Mouse (Mus musculus) fibroblast of lung, adult 2 months (primary cell): ENCODE data around the gene Mchr1.
A peak's percentile ranks its signal among the peaks of the same experiment; 100 is the strongest.
"Not testable (repeated sequence)": the region's sequence is repeated elsewhere in the genome, so short reads cannot be mapped to it uniquely, and the experiment has no call there.

ENCODE experiments used
- DNase-seq: peaks from one replicate; pipeline ENCODE4 v3.0.0-alpha.2; 2011; ENCODE audit warnings: low read depth

The Mchr1 gene

DNA sequence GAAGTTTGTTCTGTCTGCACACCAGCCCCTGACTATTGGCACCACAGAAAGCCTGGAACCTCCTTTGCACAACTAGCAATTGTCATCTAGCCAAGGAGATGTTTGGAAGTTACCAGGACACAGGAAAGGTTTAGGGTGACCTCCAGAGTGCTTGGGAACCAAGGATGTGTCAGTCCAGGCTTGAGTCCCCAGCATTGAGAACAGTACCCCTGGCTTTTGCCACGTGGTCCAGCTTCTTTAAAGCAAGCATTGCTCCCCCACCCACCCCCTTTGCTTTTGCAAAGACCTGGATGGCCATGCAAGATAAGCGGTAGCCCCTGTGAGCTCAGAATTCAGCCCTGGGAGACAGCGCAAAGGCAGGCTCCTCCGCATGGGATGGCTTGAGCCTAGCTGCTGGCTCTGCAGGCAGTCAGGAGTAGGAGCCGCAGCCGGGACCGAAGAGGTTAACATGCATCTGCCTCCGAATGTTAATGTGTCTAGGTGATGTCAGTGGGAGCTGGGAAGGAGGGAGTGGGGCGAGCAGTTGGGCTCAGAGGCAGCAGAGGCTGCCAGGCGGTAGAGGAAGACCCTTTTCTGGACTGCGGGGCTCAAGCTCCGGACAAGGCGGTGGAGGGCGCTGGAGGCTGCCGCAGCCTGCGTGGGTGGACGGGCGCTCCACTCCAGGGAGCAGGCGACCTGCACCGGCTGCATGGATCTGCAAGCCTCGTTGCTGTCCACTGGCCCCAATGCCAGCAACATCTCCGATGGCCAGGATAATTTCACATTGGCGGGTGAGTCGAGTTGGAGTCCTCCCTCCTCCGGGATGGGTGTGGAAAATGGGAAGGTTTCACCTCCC, at the start of gene Mchr1:
Gene Mchr1, plus strand, starts transcription at position 414 of the 835 bp plus-strand sequence.
- no peak for DNase-seq

DNA sequence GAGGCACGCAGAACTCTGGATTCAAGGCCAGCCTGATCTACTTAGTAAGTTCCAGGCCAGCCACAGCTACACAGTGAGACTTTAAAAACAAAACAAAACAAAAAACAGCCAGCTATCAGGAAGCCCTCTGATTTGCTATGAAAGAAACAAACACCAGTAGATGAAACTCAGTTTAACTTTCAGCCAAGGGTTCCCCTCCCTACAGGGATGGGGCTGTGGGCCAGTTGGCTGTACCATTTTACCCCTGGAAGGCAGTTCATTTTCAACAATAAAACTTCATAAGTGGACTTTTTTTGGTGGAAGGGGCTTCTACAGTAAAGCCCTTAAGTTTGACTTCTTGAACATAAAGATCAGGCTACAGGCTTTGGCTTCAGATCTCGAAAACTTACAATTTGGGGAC, 46.2 kb upstream of the Mchr1 start:
- no peak for DNase-seq

DNA sequence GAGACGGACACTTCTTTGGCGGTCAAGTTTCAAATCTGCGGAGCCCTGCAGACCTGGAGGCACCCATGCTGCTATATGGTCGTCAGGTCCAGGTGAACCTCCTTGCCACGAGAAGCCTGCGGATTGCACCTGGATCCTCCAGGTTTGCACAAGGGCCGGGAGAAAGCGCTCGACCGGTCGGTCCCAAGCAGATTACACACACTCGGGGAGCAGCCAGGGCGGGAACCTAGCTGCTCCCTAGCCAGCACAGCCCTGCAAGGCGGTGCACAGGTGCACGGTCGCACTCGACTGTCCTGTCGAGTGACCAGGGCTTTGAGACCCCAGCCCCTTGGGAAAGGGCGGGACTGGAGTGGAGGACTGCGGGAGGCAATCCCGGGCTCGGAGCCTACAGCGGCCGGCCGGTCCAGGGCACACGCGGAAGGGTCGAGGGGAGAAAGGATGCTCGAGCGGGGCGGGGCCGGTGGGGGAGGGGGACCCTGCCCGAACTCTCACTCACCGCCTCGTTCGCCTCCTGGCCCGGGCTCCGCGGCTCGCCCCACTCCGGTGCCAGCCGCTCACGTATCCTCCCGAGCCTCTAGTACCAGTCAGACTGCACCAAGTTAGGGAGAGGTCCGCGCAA, 45.2 kb upstream of the Mchr1 start:
- no peak for DNase-seq

DNA sequence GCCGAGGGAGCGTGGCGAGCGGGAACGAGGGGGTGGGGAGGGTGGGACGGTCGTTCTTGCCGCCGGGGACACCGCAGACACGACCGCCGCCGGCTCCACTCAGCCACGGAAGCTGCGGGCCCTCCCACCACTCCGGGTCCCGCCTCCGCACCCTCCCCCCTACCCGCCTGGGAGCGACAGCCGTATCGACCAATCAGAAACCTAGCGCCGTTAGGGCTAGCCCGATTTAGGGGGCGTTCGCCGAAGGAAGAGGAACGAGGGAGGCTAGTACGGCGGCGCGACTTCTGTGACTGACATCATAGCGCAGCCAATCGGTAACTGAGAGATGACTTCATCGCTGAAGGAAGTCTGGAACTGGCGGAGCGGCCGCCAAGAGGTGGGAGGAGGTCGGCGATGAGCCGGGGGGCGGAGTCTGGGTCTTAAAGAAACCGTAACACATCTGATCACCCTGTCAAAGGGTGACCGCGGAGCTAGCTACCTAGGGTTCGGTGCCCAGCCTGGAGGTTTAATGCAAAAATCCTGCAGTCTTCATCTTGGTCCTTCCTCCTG, 44.6 kb upstream of the Mchr1 start, which contains the start of gene Mrtfa:
Gene Mrtfa, minus strand, starts transcription at position 128 of the 549 bp plus-strand sequence.
- DNase-seq: peak; percentile 100

DNA sequence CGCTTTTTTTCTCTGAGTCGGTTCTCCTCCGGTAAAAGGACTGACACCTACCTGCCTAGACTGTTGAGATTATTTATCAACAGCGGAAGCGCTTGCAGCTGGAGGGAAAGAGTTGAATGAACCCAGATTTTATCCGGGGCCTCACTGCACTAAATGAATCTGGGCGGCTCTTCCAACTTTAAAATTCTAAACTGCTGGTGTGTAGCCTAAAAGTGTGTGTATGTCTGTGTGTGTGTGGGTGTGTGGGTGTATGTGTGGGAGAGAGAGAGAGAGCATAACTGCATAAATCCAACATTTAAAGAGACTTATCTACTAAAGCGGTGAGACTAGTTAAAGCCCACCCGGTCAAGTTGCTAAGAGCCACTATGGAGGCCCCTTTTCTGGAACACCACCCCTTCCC, 44.0 kb upstream of the Mchr1 start:
- no peak for DNase-seq

DNA sequence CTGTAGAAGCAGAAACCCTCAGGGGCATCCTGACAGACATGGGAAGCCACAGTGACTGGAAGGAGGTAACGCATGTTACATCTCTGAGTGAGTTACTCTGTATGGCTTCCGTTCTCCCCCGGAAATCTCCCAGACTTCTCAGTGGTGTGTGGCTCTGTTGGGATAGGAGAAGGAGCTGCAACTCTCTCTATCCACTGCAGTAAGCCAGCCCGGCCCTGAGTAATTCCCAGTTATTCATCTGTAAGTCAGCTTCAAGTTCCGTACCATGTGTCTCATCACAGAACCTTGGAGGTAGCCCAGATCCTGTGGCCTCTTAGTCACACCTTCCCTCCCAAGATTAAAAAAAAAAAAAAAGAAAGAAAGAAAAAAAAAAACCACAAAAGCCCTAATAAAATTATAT, 43.0 kb upstream of the Mchr1 start:
- DNase-seq: peak; percentile 67

DNA sequence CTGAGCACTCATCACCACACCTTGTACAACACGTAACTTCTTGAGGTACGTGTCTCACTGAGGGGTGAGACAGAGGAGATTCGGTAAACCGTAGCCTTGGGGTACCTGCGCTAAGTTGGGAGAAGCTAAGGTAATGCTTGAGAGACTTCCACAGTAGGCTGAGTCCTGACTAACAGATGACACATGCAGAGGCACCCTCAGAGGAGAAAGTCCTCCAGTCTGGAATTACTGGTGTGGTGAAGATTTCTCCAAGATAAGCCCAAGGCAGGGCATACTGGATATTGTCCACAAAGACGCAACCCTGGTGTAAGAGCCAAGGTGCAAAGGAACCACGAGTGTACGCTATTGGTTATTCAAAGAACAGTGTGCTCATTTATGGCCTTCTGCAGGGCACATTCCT, 42.4 kb upstream of the Mchr1 start:
- no peak for DNase-seq

DNA sequence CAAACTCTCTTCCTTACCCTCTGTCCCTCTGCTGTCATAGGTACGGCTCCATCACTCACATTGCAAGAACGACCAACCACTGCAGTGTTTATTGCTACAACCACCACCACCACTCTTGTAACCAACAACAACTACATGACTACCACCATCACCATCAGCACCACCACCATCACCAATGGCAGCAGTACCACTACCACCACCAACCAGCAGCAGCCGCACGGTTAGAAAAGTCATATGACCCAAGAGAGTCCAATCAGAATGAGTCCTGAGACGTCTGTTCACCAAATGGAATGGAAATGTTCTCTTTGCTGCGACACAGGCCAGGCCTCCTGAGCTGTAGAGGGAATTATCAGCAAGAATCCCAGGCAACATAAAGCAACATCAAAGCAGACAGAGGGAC, 40.5 kb upstream of the Mchr1 start:
- DNase-seq: no peak

DNA sequence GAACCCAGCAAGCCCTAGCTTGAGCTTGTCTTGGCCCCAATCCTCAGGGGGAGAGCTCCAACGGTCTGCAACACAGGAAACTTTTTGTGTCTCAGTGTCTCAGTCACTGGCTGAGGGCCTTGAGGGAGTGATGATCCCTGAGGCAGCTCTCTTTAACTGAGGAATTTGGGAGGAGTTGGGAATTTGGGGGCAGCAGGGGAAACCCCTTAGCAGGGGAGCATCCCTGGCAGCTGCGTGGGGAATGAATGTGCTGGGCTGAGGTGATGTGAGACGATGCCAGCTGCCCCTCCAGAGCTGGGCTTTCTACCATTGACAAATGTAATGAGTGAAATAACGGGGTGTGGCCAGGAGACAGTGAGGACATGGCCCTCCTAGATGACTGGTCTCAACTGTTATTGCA, 39.9 kb upstream of the Mchr1 start:
- DNase-seq: no peak

DNA sequence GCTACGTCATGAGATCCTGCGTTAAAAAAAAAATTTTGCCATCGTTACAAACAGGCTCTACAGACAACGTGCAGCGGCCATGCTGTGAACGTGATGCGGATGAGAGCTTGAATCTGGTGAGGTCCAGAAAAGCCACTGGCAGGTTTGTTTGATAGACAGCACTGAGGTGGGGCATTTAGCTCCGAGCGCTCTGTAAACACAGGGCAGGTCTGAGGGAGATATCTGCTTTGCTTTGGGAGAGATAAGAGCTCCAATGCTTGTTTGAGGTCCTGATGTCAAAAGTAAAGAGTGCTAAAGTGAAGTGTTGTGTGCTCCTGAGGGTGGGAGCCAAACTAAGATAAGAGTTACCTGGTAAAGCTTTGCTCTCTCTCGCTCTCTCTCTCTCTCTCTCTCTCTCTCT, 38.1 kb upstream of the Mchr1 start:
- DNase-seq: no peak

DNA sequence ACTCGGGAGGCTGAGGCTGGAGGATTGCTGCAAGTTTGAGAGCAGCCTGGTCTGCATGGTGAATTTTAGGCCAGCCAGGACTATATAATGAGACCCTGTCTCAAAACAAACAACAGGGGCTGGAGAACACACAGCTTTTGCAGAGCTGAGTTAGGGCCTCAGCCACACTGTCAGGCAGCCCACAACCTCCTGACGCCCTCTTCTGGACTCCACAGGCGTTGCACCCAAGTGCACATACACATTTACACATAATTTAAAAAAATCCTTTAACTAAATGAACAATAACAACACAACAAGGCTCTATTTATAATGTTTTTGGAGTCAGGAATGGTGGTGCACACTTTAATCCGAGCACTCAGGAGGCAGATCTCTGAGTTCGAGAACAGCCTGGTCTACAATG, 36.9 kb upstream of the Mchr1 start:
- no peak for DNase-seq

DNA sequence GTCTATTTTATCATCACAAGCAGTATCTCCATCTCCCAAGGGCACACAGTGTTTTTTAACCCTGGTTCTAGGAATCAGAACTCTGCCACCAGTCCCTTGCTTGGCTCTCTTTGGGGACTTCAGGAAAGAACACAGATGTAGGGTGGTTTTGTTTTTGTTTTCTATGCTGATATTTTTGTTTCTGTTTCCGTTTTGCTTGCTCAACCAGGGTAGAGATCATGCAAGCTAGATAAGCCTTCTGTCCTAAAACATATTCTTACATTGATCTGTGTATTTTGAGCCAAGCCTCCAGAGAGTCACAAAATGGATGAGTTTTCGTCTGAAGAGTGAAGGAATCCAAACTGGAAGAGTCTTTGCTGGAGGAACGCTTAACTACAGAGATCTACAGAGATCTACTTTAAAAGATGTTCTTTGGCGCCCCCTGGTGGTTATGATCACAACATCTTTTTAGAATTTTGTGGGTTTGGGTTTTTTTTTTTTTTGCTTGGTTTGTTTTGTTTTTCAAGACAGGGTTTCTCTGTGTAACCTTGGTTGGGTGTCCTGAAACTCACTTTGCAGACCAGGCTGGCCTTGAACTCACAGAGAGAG, 35.8 kb upstream of the Mchr1 start:
- peak; percentile 52 for DNase-seq

DNA sequence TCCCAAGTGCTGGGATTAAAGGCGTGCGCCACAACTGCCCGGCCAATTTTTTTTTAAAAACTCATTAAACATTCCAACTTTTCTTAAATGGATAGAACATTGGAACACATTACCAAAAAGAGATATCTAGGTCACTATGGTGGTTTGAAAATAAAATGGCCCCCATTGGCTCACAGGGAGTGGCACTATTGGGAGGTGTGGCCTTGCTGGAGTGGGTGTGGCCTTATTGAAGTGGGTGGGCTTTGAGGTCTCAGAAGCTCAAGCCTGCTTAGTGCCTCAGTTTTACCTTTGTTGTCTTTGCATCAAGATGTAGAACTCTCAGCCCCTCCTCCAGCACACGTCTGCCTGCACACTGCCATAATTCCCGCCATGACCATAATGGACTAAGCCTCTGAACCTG, 32.8 kb upstream of the Mchr1 start:
- no peak for DNase-seq

DNA sequence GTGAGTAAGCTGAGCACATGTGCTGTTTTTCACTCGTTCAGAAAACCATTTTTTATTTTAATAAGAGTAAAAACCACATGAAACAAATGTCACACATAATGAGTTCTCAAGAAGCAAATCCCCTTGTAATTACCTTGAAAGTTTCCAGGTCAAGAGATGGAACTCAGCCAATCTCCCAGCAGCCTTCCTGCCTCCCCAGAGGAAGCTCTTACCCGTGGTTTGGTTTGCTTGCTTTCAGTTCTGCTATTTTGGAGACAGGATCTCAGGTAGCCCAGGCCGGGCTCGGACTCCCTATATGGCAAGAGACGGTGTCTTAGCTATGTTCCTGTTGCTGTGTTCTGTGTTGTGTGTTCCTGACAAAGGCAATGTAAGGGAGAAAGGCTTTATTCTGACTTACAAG, 24.8 kb upstream of the Mchr1 start:
- no peak for DNase-seq

DNA sequence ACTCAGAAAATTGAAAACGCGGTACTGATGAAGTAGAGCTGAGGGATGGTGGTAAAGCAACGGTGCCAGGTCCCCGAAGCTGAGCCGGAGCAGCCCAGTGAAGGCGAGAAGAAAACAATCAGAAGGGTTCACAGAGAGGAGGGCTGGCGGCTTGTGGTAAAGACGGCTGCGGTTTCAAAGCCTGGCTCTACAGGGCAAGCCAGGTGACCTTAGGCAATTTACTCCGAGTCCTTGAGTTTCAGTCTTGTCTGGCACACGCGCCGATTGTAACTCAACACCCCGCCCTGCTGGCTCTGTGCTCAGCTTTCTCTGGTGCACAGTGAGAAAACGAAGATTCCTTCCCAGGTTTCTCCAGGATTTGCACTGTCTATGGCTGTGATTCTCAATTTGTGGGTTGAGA, 22.3 kb upstream of the Mchr1 start:
- peak; percentile 76 for DNase-seq

DNA sequence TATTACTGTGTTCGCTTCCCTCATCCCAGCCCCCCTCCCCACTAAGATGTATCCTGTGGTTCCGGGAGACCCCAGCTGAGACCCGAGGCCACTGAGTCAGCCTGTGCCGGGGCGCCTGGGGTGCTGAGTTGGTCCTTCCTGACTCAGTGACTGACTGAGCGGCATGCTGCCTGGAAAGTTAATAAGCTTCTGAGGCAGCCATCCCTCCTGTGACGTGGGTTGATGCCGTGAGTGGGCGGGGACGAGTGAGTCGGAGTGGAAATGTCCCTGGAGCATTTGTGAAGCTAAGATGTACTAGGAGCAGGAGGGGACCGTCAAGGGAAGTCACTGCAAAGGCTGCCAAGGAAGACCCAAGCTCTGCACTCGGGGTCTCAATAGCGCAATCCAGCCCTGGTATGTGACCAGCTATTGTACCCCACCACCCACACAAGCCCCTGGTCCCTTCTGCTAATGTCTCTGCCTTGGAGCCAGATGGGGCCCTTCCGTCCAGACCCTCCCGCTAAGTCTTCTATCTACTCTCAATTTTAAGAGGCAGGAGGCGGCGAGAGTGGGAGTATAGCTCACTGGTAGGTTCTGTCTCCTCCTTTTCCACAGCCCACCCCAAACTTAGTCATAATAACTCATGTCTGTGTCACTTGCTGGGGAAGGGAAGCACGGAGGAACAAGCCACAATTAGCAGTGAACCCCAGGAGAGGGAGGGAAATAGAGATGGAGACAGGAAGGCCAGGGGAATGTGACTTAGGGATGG, 18.2 kb upstream of the Mchr1 start:
- no peak for DNase-seq

DNA sequence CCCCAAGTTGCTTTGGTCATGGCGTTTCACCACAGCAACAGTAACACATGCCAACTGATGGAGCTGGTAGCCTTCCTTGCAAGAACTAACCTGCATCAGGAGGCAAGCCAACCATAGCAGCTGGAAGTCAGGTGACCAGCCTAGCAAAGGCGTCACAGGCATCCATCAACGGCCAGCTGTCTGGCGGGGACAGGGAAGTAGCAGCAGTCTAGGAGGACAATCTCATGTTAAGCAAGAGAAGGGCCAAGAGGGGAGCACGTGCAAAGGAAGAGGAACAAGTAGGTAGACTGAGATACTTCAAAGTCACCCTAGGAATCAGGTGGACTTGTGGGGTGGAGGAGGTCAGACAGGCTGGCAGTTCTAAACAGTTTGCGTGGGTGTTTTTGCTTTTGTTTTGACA, 16.2 kb upstream of the Mchr1 start:
- no peak for DNase-seq

DNA sequence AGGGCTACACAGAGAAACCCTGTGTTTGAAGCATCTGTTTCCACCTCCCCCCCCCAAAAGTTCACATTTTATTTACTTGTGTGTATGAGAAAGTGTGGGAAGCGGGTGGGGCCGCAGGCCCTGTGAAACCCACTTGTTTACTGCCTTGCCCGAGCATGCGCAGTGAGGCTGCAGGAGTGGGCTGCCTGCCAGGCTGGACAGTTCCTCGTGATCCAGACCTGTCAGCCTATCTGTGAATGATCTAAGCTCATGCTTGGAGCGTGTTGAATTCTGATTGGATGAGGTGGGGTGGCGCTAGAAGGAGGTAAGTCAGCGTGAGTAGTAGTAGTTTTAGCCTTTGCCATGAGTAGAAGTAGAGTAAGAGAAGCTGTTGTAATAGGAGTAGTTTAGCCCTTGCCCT, 15.2 kb upstream of the Mchr1 start:
- not testable (repeated sequence) for DNase-seq

DNA sequence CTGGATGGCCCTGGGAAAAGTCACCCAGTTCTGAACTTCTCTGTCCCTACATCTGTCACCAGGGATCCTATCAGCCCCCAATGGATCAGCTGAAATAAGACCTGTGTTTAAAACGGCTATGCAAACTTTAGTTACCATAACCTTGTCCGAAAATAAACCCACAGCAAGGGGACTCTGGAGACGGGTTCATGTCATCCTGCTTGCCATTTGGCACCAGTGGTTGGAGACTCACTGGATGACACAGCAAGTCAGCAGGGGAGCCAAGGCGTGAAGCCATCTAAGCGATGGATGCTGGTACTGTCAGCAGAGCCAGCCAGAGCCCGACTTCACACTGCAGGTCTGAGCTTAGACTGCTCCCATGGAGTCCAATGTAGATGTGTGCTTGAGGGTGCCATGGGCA, 13.9 kb upstream of the Mchr1 start:
- no peak for DNase-seq

DNA sequence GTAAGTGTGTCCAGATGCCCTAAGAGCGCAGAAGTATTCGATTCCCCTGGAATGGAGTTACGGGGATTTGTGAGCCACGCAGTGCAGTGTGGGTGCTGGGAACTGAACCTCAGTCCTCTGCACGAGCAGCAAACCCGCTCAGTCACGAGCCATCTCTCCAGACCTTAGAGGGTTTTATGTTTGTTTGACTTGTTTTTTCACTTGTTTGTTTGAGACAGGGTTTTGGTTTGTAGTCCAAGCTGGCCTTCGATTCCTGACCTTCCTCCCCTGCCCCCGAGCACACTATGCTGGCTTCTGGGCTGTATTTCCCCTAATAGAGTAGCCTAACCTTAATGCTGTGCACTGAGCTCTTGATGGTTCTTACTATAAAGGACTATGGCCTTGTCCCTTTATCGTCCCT, 10.3 kb upstream of the Mchr1 start:
- DNase-seq: no peak

DNA sequence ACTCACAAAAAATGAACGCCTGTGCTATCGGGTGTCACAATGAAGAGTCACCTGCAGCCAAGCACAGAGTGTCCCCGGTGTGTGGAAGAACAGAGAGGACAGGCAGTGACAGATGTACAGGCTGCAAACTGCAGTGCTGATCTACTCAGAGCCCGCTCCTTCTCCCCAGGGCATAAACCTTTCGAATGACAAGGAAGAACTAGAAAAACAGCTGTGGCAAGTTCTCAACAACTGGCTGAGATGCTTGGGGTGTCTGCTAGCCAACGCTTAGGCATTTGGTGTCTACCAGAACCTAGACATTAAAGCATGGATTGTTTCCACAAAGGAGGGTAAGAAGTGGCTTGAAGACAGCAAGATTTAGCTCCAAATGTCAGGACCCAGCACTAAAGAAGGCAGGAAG, 9.6 kb upstream of the Mchr1 start:
- DNase-seq: no peak

DNA sequence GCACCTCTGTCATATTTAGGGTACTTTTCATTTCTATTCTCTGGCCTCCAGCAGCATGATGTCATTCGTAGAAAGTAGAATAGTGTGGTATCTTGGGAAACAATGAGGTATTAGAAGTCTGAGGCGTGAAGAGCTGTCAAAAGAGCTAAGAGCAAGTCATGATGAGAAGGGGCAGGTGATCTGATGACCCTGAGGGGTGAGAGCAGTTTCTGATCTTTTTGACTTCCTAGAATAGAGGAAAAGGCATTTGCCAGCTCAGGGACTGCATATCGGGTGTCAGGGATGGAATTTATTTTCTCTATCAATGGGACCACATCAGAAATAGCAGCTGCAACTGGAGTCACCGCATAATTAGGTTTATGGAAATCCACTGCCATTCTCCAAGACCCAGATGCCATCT, 8.5 kb upstream of the Mchr1 start:
- DNase-seq: no peak
